Mouse (Mus musculus) cerebellum, adult 2 months (tissue): ENCODE data around the gene Vmn1r208.
"Not testable (repeated sequence)": the region's sequence is repeated elsewhere in the genome, so short reads cannot be mapped to it uniquely, and the experiment has no call there.

Experiments
- CTCF ChIP-seq: fragments of 200-500 bp; IDR thresholded peaks from 2 replicates; pipeline ENCODE4 v1.5.1; 2011; ENCODE audit warnings: low read depth, mild to moderate bottlenecking, control low read depth, low read length, moderate library complexity, borderline replicate concordance; ENCODE audit not compliant: insufficient read depth
- POLR2A ChIP-seq: fragments of 200-500 bp; IDR thresholded peaks from 2 replicates; pipeline ENCODE4 v1.6.1; 2011; ENCODE audit warnings: low read length, control low read depth, borderline replicate concordance; ENCODE audit not compliant: insufficient read depth

GRCm38 (mm10) chr13:22788096-22788495 lies 10.9 kb upstream of the Vmn1r208 start:
- TF ChIP-seq CTCF, POLR2A: not testable (repeated sequence)
